Mouse (Mus musculus): Measurements from ENCODE around the gene Ctnna3.

- TF ChIP-seq CTCF (IDR thresholded peaks at IDR 0.05; ENCODE audit: borderline replicate concordance, insufficient read depth, low read depth, low read length), result no peak
- no peak for TF ChIP-seq POLR2A (IDR thresholded peaks at IDR 0.05; ENCODE audit: borderline replicate concordance, insufficient read depth, low read length)
Observed at GRCm38 (mm10) chr10:63415287-63415686, 14.6 kb upstream of the Ctnna3 start.
